Mouse (Mus musculus) megakaryocyte, embryonic 14.5 days (primary cell): ENCODE data around the gene Yipf2.

Experiments
- FLI1 ChIP-seq: IDR thresholded peaks from 2 replicates; pipeline ENCODE4 v1.6.1; 2012; ENCODE audit warnings: low read length, inconsistent platforms, mixed read lengths
- GATA1 ChIP-seq: IDR thresholded peaks from 3 replicates; pipeline ENCODE4 v1.6.1; 2012; ENCODE audit warnings: mixed read lengths, low read length, inconsistent platforms, borderline replicate concordance

- TF ChIP-seq GATA1 (no peak), FLI1 (no peak)
These were observed 46.5 kb downstream of the Yipf2 start for GRCm38 (mm10) chr9:21545916-21546788.
